Mouse (Mus musculus) frontal cortex, adult 2 months (tissue): Measurements from ENCODE around the gene Simc1. TPM values are rescaled to one million over a fixed set of nuclear protein-coding genes. Genes with fewer than 3 reads are reported as not detected.

Experiments used
- DNase-seq, 2 experiments: peaks; one replicate each; pipeline ENCODE4 v3.0.0; 2022; ENCODE audit warnings: low spot score in 1 of 2; ENCODE audit errors: extremely low spot score in 1 of 2
- polyA plus RNA-seq: library from polyadenylated mRNA; depleted of rRNA; stranded (reverse); fragments of >200 nt; gene quantifications from 2 replicates; pipeline ENCODE4 v1.2.3, GENCODE M21; 2012; rRNA removed

Gene Simc1
- polyA plus RNA-seq, 1 experiment = 18.6 TPM

GRCm38 (mm10) chr13:54581385-54581784 lies 77.8 kb downstream of the Simc1 start:
- DNase-seq = no peak

GRCm38 (mm10) chr13:54582126-54582525 lies 78.5 kb downstream of the Simc1 start:
- no peak for DNase-seq

- DNase-seq = no peak
Measured at GRCm38 (mm10) chr13:54582860-54583259, 79.3 kb downstream of the Simc1 start.

GRCm38 (mm10) chr13:54585831-54586230 lies 82.3 kb downstream of the Simc1 start:
- DNase-seq = no peak

- no peak for DNase-seq
Measured at GRCm38 (mm10) chr13:54589414-54589995, 85.9 kb downstream of the Simc1 start.

- peak; percentile 98 to 99 for DNase-seq
Measured at GRCm38 (mm10) chr13:54589996-54590951, 86.7 kb downstream of the Simc1 start, which contains the start of the genes Nop16 and Higd2a. Nop16 (minus strand) TSS chr13:54590090. Higd2a (plus strand) TSS chr13:54590207.

- DNase-seq = no peak
Measured at GRCm38 (mm10) chr13:54591776-54592356, 88.3 kb downstream of the Simc1 start.

GRCm38 (mm10) chr13:54593617-54594016 lies 90.0 kb downstream of the Simc1 start:
- DNase-seq = no peak

GRCm38 (mm10) chr13:54596107-54596690 lies 92.6 kb downstream of the Simc1 start:
- DNase-seq = no peak

- no peak for DNase-seq
Measured at GRCm38 (mm10) chr13:54596870-54597269, 93.3 kb downstream of the Simc1 start.

- no peak for DNase-seq
Measured at GRCm38 (mm10) chr13:54598622-54599143, 95.1 kb downstream of the Simc1 start.

Other genes starting within 250 kb of the Simc1 start
- 389 and 416 TPM in 2 replicates for gene Cplx2, start 132.4 kb upstream of the Simc1 start, polyA plus RNA-seq
- 24.4 and 25.0 TPM in 2 replicates for gene Thoc3, start 34.9 kb upstream of the Simc1 start, polyA plus RNA-seq
- 165 and 175 TPM in 2 replicates for gene 4833439L19Rik, start 61.7 kb downstream of the Simc1 start, polyA plus RNA-seq
- 13.5 and 20.6 TPM in 2 replicates for gene Arl10, start 71.2 kb downstream of the Simc1 start, polyA plus RNA-seq
- 24.5 and 29.3 TPM in 2 replicates for gene Nop16, start 86.3 kb downstream of the Simc1 start, polyA plus RNA-seq
- 233 and 327 TPM in 2 replicates for gene Higd2a, start 86.4 kb downstream of the Simc1 start, polyA plus RNA-seq
- gene Cltb, start 107.6 kb downstream of the Simc1 start, polyA plus RNA-seq = 306 and 339 TPM in 2 replicates
- gene Faf2, start 118.0 kb downstream of the Simc1 start, polyA plus RNA-seq = 35.0 and 39.6 TPM in 2 replicates
- gene Rnf44, start 190.1 kb downstream of the Simc1 start, polyA plus RNA-seq = 133 and 142 TPM in 2 replicates
- gene Cdhr2, start 197.7 kb downstream of the Simc1 start, polyA plus RNA-seq = 0.15 and 0.22 TPM in 2 replicates
- 82.2 and 88.5 TPM in 2 replicates for gene Gprin1, start 246.1 kb downstream of the Simc1 start, polyA plus RNA-seq